Mouse (Mus musculus) lung, postnatal 0 days (tissue): ENCODE results near the gene Pygl. TPM values are rescaled to one million over a fixed set of nuclear protein-coding genes. Genes with fewer than 3 reads are reported as not detected.

ENCODE experiments used
- ATAC-seq: fragments of 200-750 bp; cut with Nextera tagmentation; 2 replicates; pipeline ENCODE4 v1.8.0; 2017; ENCODE audit warnings: moderate library complexity
- DNase-seq: peaks from one replicate; pipeline ENCODE4 v3.0.0-alpha.2; 2016; ENCODE audit warnings: low spot score
- H3K27ac ChIP-seq: fragments of 300-500 bp; sonication (generic); 2 replicates; pipeline ENCODE4 v1.5.1; 2014; ENCODE audit warnings: antibody characterized with exemption, mild to moderate bottlenecking, low read length, mixed read lengths
- H3K27me3 ChIP-seq: fragments of 300-500 bp; sonication (generic); replicated peaks from 2 replicates; pipeline ENCODE4 v1.6.1; 2014; ENCODE audit warnings: low read length, mixed read lengths; ENCODE audit not compliant: insufficient read depth
- H3K36me3 ChIP-seq: fragments of 300-500 bp; sonication (generic); 2 replicates; pipeline ENCODE4 v1.6.1; 2014; ENCODE audit warnings: low read length, mixed read lengths; ENCODE audit not compliant: insufficient read depth
- H3K4me1 ChIP-seq: fragments of 300-500 bp; sonication (generic); 2 replicates; pipeline ENCODE4 v1.6.1; 2014; ENCODE audit warnings: antibody characterized with exemption, low read depth, low read length, mixed read lengths; ENCODE audit not compliant: insufficient read depth
- H3K4me2 ChIP-seq: fragments of 300-500 bp; sonication (generic); replicated peaks from 2 replicates; pipeline ENCODE4 v1.6.1; 2014; ENCODE audit warnings: low read depth, mild to moderate bottlenecking, low read length, moderate library complexity, mixed read lengths
- H3K4me3 ChIP-seq: fragments of 300-500 bp; sonication (generic); 2 replicates; pipeline ENCODE4 v1.5.1; 2014; ENCODE audit warnings: low read depth, low read length
- H3K9ac ChIP-seq: fragments of 300-500 bp; sonication (generic); replicated peaks from 2 replicates; pipeline ENCODE4 v1.6.1; 2014; ENCODE audit warnings: low read depth, mild to moderate bottlenecking
- H3K9me3 ChIP-seq: fragments of 300-500 bp; sonication (generic); 2 replicates; pipeline ENCODE4 v1.6.1; 2016; ENCODE audit warnings: low read length, mixed read lengths
- CTCF ChIP-seq: IDR thresholded peaks from 2 replicates; pipeline ENCODE4 v1.5.1; 2016; ENCODE audit warnings: antibody characterized with exemption, mild to moderate bottlenecking
- EP300 ChIP-seq: IDR thresholded peaks from 2 replicates; pipeline ENCODE4 v1.6.1; 2016; ENCODE audit warnings: antibody characterized with exemption, mild to moderate bottlenecking, control low read depth
- WGBS: fragments of 180-500 bp; shearing (Covaris S2); extraction: QIAGEN DNeasy Blood & Tissue Kit; methylation state at CpG from one replicate; pipeline ENCODE4 v1.1.7; 2014; 5-methylcytosine and 5-hydroxymethylcytosine counted together
- polyA plus RNA-seq: library from polyadenylated mRNA; unstranded; fragments of >200 nt; fragmentation: Nextera tagmentation; extraction: Ambion mirVana; gene quantifications from 2 replicates; pipeline ENCODE4 v1.2.1, GENCODE M21; 2015

Pygl gene
- polyA plus RNA-seq, 1 experiment from 2014 or later = 46.3 TPM

DNA sequence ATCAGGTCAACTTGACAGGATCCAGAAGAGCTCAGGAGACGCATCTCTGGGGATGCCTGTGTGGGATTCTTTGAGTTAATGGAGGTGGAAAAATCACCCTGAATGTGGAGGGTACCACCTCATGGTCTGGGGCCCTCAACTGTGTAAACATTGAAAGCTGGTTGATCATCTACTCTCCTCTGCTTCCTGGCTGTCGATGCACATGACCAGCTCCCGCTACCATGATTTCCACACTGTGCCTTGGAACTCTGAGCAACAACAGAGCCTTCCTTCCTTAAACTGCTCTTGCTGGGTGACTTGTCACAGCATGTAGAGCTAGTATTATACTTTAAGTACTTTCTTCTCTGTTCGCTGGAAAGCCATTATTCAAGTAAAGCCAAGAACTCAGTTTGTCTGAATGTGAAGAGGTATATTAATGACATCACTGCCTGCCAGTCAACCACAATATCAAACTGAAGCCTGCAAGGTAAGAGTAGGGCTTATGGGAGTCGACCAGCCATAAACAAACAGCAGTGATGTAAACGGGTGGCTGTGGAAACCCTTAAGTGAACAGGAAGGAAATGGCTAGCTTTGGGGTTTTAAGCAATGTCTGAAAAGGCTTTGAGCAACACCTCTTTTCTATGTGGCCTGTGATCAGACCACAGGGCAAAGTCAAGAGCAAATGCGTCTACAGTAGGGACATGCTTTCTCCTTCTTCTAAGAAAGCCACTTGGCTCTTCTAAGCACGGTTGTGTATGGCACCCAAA is 12.3 kb downstream of the Pygl start:
- ATAC-seq (peak; percentile 53), DNase-seq (peak; percentile 57)
- Histone ChIP-seq H3K4me2 (no peak overlapping the region), H3K4me3 (no peak overlapping the region), H3K36me3 (peaks cover 13% of the 10 kb centered on the region; the same call in 1 of the 2 replicates), H3K27ac (no peak overlapping the region), H3K4me1 (no peaks in the 10 kb centered on the region), H3K9ac (no peak overlapping the region), H3K9me3 (no peaks in the 10 kb centered on the region), H3K27me3 (no peaks in the 10 kb centered on the region)
- 61% methylated on average over 8 of the region's 8 CpGs for WGBS
- TF ChIP-seq EP300 (no peak), CTCF (no peak)

DNA sequence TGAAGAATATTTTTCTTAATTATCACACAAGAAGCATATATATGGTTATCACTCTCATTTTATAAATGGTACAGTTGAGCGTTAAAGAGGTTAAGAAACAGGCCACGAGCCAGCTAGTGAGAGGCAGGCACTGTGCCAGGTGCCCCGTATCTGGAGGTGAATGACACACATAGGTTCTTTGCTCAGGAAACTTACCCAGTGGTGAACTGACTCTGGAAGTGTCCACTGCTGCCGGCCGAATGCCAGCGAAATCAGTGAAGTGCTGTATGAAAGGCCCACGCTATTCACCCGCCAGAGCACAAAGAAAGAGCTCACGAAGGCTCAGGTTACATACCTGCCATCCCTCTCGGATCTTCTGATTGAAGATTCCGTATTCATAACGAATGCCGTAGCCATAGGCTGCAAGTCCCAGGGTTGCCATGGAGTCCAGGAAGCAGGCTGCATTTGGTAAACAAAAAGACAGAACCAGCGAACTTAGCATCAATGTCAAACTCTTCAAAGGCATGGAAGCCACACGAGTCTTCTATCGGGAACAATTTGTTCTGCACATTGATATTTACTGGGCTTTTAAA is 15.0 kb downstream of the Pygl start:
- Histone ChIP-seq H3K27me3 (no peaks in the 10 kb centered on the region), H3K4me2 (no peak overlapping the region), H3K36me3 (peaks cover 8% of the 10 kb centered on the region; the same call in 1 of the 2 replicates), H3K4me1 (no peaks in the 10 kb centered on the region), H3K9ac (no peak overlapping the region), H3K27ac (no peak overlapping the region), H3K9me3 (no peaks in the 10 kb centered on the region), H3K4me3 (no peak overlapping the region)
- WGBS = 42% methylated on average over 16 of the region's 16 CpGs
- TF ChIP-seq EP300 = no peak
- TF ChIP-seq CTCF = no peak
- ATAC-seq = peak; percentile 23; the same call in 1 of the 2 replicates
- no peak for DNase-seq

DNA sequence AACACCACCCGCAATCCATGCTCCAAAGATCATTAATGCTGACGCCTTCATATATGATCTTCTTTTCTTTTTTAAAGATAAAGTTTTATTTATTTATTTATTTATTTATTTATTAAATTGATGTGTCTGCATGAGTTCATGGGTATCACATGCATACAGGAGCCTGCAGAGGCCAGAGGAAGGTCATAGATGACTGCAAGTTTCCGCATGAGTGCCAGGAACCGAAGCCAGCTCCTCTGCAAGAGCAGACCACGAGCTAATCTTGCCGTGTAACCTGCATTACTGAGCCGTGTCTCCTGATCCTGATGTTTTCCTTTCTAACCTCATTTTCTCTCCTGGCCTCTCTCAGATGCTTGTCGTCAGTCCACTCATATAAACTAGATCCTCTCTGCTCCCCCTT is 17.0 kb downstream of the Pygl start:
- no peak for ATAC-seq
- DNase-seq = no peak
- no peak overlapping the region for H3K27ac ChIP-seq
- H3K36me3 ChIP-seq = peaks cover 3% of the 10 kb centered on the region; the same call in 1 of the 2 replicates
- H3K4me2 ChIP-seq = no peak overlapping the region
- H3K27me3 ChIP-seq = no peaks in the 10 kb centered on the region
- no peaks in the 10 kb centered on the region for H3K4me1 ChIP-seq
- H3K4me3 ChIP-seq = no peak overlapping the region
- 83% methylated on average over 8 of the region's 8 CpGs for WGBS
- no peak overlapping the region for H3K9ac ChIP-seq
- no peaks in the 10 kb centered on the region for H3K9me3 ChIP-seq
- no peak for TF ChIP-seq CTCF
- no peak for TF ChIP-seq EP300

DNA sequence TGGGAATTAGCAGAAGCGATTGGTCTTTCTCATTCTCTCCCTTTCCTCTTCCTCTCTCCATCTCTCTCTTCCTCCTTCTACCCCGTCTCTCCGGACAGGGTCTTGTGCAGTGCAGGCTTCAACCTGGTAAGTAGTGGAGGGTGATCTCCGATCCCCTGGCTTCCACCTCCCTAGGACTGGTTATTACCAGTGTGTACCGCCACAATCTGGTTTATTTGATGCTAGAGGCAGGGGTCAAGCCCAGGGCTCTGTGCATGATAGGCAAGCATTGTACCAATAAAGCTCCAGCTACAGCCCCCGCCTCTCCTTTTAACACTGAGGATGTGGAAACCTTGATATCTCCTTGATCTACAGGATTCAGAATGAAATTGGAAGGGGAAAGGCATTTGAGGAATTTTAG is 17.7 kb downstream of the Pygl start:
- H3K27ac ChIP-seq = no peak overlapping the region
- H3K9ac ChIP-seq = no peak overlapping the region
- H3K27me3 ChIP-seq = no peaks in the 10 kb centered on the region
- DNase-seq = no peak
- peaks cover 7% of the 10 kb centered on the region; the same call in 1 of the 2 replicates for H3K36me3 ChIP-seq
- no peak for ATAC-seq
- H3K4me2 ChIP-seq = no peak overlapping the region
- H3K4me3 ChIP-seq = no peak overlapping the region
- H3K4me1 ChIP-seq = no peaks in the 10 kb centered on the region
- H3K9me3 ChIP-seq = no peaks in the 10 kb centered on the region
- WGBS = 81% methylated on average over 6 of the region's 6 CpGs
- no peak for TF ChIP-seq CTCF
- TF ChIP-seq EP300 = no peak

DNA sequence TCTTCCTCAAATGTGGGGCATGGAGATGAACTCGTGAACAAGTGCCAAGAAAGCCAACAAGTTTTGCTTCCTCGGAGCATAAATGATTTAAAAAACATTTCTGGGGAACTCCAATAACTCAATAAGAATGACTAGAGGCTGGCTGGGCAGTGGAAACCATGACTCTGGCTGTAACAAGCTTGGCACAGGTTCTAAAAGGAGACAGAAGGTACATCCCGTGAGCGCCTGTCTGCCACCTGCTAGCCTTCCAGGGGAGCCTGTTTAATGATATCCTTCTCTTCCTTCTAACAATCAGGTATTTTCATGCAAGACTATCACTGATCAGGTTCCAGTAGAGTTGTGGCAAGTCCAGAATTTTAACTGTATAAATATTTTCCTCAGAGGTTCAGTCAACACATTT is 18.8 kb downstream of the Pygl start:
- TF ChIP-seq CTCF = no peak
- TF ChIP-seq EP300 = no peak
- H3K4me2 ChIP-seq = no peak overlapping the region
- no peak overlapping the region for H3K9ac ChIP-seq
- no peaks in the 10 kb centered on the region for H3K9me3 ChIP-seq
- no peak overlapping the region for H3K27ac ChIP-seq
- WGBS = 84% methylated on average over 4 of the region's 4 CpGs
- no peaks in the 10 kb centered on the region for H3K4me1 ChIP-seq
- DNase-seq = no peak
- no peak for ATAC-seq
- no peaks in the 10 kb centered on the region for H3K27me3 ChIP-seq
- 0 out of 2 replicates have a peak, but pooled peaks cover 15% of the 10 kb centered on the region for H3K36me3 ChIP-seq
- no peak overlapping the region for H3K4me3 ChIP-seq

DNA sequence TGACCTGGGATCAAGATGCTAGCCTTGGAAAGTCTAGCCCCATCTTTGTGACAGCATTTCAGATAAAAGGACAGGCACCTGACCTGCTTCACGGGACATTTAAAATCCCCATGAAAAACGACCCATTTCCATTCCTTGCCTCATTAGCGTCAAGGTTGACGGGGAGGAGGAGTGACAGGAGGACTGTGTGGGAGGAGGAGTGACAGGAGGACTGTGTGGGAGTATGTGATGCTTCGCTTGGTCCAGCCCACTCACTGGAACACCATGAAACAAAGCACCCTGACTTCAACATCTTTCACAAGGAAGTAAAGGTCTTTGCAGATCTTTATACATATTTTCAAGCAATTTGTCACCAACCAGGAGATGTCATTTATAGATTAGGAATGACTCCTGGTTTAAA is 23.1 kb downstream of the Pygl start:
- no peak overlapping the region for H3K4me3 ChIP-seq
- ATAC-seq (no peak), DNase-seq (no peak)
- no peak overlapping the region for H3K4me2 ChIP-seq
- no peaks in the 10 kb centered on the region for H3K27me3 ChIP-seq
- TF ChIP-seq EP300 (no peak), CTCF (no peak)
- H3K4me1 ChIP-seq = no peaks in the 10 kb centered on the region
- H3K36me3 ChIP-seq = peaks cover 26% of the 10 kb centered on the region; the same call in 1 of the 2 replicates
- H3K27ac ChIP-seq = no peak overlapping the region
- H3K9me3 ChIP-seq = no peaks in the 10 kb centered on the region
- H3K9ac ChIP-seq = no peak overlapping the region
- WGBS = 63% methylated on average over 5 of the region's 5 CpGs
